Mouse (Mus musculus) hindbrain, embryonic 10.5 days (tissue): ENCODE measurements around the gene Neurl4. TPM values are rescaled to one million over a fixed set of nuclear protein-coding genes. Genes with fewer than 3 reads are reported as not detected.
A peak's percentile ranks its signal among the peaks of the same experiment; 100 is the strongest.

Source experiments
- DNase-seq: peaks from one replicate; pipeline ENCODE4 v3.0.0-alpha.2; 2017; ENCODE audit warnings: low spot score
- H3K27ac ChIP-seq: fragments of 300-500 bp; sonication (generic); 2 replicates; pipeline ENCODE4 v1.5.1; 2016; ENCODE audit warnings: mild to moderate bottlenecking, moderate library complexity
- H3K27me3 ChIP-seq: fragments of 300-500 bp; sonication (generic); 2 replicates; pipeline ENCODE4 v1.6.1; 2016; ENCODE audit warnings: mild to moderate bottlenecking; ENCODE audit not compliant: poor library complexity, insufficient read depth, severe bottlenecking
- H3K36me3 ChIP-seq: fragments of 300-500 bp; sonication (generic); 2 replicates; pipeline ENCODE4 v1.6.1; 2016; ENCODE audit warnings: mild to moderate bottlenecking, moderate library complexity
- H3K4me1 ChIP-seq: fragments of 300-500 bp; sonication (generic); replicated peaks from 2 replicates; pipeline ENCODE4 v1.6.1; 2016; ENCODE audit warnings: mild to moderate bottlenecking
- H3K4me3 ChIP-seq: fragments of 300-500 bp; sonication (generic); 2 replicates; pipeline ENCODE4 v1.5.1; 2016; ENCODE audit warnings: mild to moderate bottlenecking, moderate library complexity
- H3K9me3 ChIP-seq: fragments of 300-500 bp; sonication (generic); 2 replicates; pipeline ENCODE4 v1.6.1; 2016; ENCODE audit warnings: mild to moderate bottlenecking, moderate library complexity
- WGBS: fragments of 180-500 bp; shearing (Covaris S2); methylation state at CpG from one replicate; pipeline ENCODE4 v1.1.7; 2016; 5-methylcytosine and 5-hydroxymethylcytosine counted together
- polyA plus RNA-seq: library from polyadenylated mRNA; unstranded; fragments of >200 nt; fragmentation: Nextera tagmentation; extraction: Ambion mirVana; gene quantifications from 2 replicates; pipeline ENCODE4 v1.2.1, GENCODE M21; 2016

Gene Neurl4
- polyA plus RNA-seq, 1 experiment from 2014 or later: 12.5 TPM

GRCm38 (mm10) chr11:69872451-69872850 lies 28.4 kb upstream of the Neurl4 start:
- WGBS: 85% methylated on average over 4 of the region's 4 CpGs
- no peak for DNase-seq
- no peaks in the 10 kb centered on the region for H3K9me3 ChIP-seq
- no peaks in the 10 kb centered on the region for H3K36me3 ChIP-seq
- H3K4me1 ChIP-seq: peaks cover 15% of the 10 kb centered on the region
- no peak overlapping the region for H3K4me3 ChIP-seq
- no peaks in the 10 kb centered on the region for H3K27me3 ChIP-seq
- no peak overlapping the region for H3K27ac ChIP-seq

GRCm38 (mm10) chr11:69876186-69876585 lies 24.7 kb upstream of the Neurl4 start:
- no peak for DNase-seq
- Histone ChIP-seq H3K4me3 (no peak overlapping the region), H3K27ac (peak overlapping the region; percentile 72; the same call in 1 of the 2 replicates), H3K27me3 (peaks cover 11% of the 10 kb centered on the region), H3K36me3 (no peaks in the 10 kb centered on the region), H3K4me1 (peaks cover 52% of the 10 kb centered on the region), H3K9me3 (no peaks in the 10 kb centered on the region)
- WGBS: 71% methylated on average over 7 of the region's 7 CpGs

GRCm38 (mm10) chr11:69876867-69877266 lies 24.0 kb upstream of the Neurl4 start:
- Histone ChIP-seq H3K36me3 (no peaks in the 10 kb centered on the region), H3K4me3 (peak overlapping the region; percentile 41), H3K27ac (peak overlapping the region; percentile 72), H3K27me3 (peaks cover 15% of the 10 kb centered on the region), H3K4me1 (peaks cover 59% of the 10 kb centered on the region), H3K9me3 (no peaks in the 10 kb centered on the region)
- 2% methylated on average over 12 of the region's 12 CpGs for WGBS
- DNase-seq: peak; percentile 88

- H3K27ac ChIP-seq: peak within 1 kb of the TSS; percentile 72
- 93% methylated on average over 11 of the region's 11 CpGs for WGBS
- H3K36me3 ChIP-seq: no peaks in the 10 kb centered on the region
- H3K4me1 ChIP-seq: peaks cover 65% of the 10 kb centered on the region
- peak within 1 kb of the TSS; percentile 62 for H3K4me3 ChIP-seq
- no peaks in the 10 kb centered on the region for H3K9me3 ChIP-seq
- DNase-seq: no peak
- peaks cover 22% of the 10 kb centered on the region for H3K27me3 ChIP-seq
These were observed 23.0 kb upstream of the Neurl4 start, which contains the start of gene Tmem95 for GRCm38 (mm10) chr11:69877878-69878277. Gene Tmem95 (minus strand): TSS chr11:69878018.

- no peaks in the 10 kb centered on the region for H3K9me3 ChIP-seq
- peak overlapping the region; percentile 31; the same call in 1 of the 2 replicates for H3K27ac ChIP-seq
- peak overlapping the region; percentile 62; the same call in 1 of the 2 replicates for H3K4me3 ChIP-seq
- DNase-seq: no peak
- no peaks in the 10 kb centered on the region for H3K36me3 ChIP-seq
- peaks cover 65% of the 10 kb centered on the region for H3K4me1 ChIP-seq
- WGBS: 84% methylated on average over 3 of the region's 3 CpGs
- peaks cover 22% of the 10 kb centered on the region for H3K27me3 ChIP-seq
These were observed 22.5 kb upstream of the Neurl4 start for GRCm38 (mm10) chr11:69878399-69878798.

- no peaks in the 10 kb centered on the region for H3K36me3 ChIP-seq
- no peak for DNase-seq
- peaks cover 22% of the 10 kb centered on the region for H3K27me3 ChIP-seq
- WGBS: 91% methylated on average over 6 of the region's 6 CpGs
- H3K27ac ChIP-seq: peak overlapping the region; percentile 87; the same call in 1 of the 2 replicates
- H3K9me3 ChIP-seq: no peaks in the 10 kb centered on the region
- peak overlapping the region; percentile 62 for H3K4me3 ChIP-seq
- H3K4me1 ChIP-seq: peaks cover 65% of the 10 kb centered on the region
These were observed 21.9 kb upstream of the Neurl4 start for GRCm38 (mm10) chr11:69878952-69879351.

GRCm38 (mm10) chr11:69879711-69880110 lies 21.2 kb upstream of the Neurl4 start:
- WGBS: 58% methylated on average over 15 of the region's 15 CpGs
- Histone ChIP-seq H3K27me3 (peaks cover 22% of the 10 kb centered on the region), H3K4me3 (peak overlapping the region; percentile 62), H3K9me3 (no peaks in the 10 kb centered on the region), H3K36me3 (no peaks in the 10 kb centered on the region), H3K27ac (peak overlapping the region; percentile 87), H3K4me1 (peaks cover 71% of the 10 kb centered on the region)
- DNase-seq: no peak

- Histone ChIP-seq H3K27me3 (peaks cover 22% of the 10 kb centered on the region), H3K4me3 (peak overlapping the region; percentile 62), H3K4me1 (peaks cover 71% of the 10 kb centered on the region), H3K9me3 (no peaks in the 10 kb centered on the region), H3K36me3 (no peaks in the 10 kb centered on the region), H3K27ac (peak overlapping the region; percentile 87)
- no peak for DNase-seq
- 0% methylated on average over 18 of the region's 18 CpGs for WGBS
These were observed 20.4 kb upstream of the Neurl4 start for GRCm38 (mm10) chr11:69880506-69880852.

GRCm38 (mm10) chr11:69880853-69881603 lies 19.8 kb upstream of the Neurl4 start, which contains the start of gene Kctd11:
Gene Kctd11 (minus strand): TSS chr11:69881406.
- DNase-seq: peak; percentile 87
- peaks cover 71% of the 10 kb centered on the region for H3K4me1 ChIP-seq
- no peaks in the 10 kb centered on the region for H3K36me3 ChIP-seq
- peak within 1 kb of the TSS; percentile 87 for H3K27ac ChIP-seq
- peaks cover 22% of the 10 kb centered on the region for H3K27me3 ChIP-seq
- WGBS: under 1% methylated on average over 46 of the region's 46 CpGs
- H3K9me3 ChIP-seq: no peaks in the 10 kb centered on the region
- peak within 1 kb of the TSS; percentile 62 for H3K4me3 ChIP-seq

- 62% methylated on average over 21 of the region's 21 CpGs for WGBS
- Histone ChIP-seq H3K9me3 (no peaks in the 10 kb centered on the region), H3K27ac (peak overlapping the region; percentile 87), H3K27me3 (peaks cover 22% of the 10 kb centered on the region), H3K36me3 (no peaks in the 10 kb centered on the region), H3K4me1 (peaks cover 61% of the 10 kb centered on the region), H3K4me3 (peak overlapping the region; percentile 62)
- DNase-seq: no peak
These were observed 18.8 kb upstream of the Neurl4 start for GRCm38 (mm10) chr11:69881787-69882670.

- no peak overlapping the region for H3K27ac ChIP-seq
- WGBS: 67% methylated on average over 4 of the region's 4 CpGs
- H3K36me3 ChIP-seq: no peaks in the 10 kb centered on the region
- H3K4me3 ChIP-seq: no peak overlapping the region
- H3K4me1 ChIP-seq: peaks cover 50% of the 10 kb centered on the region
- H3K27me3 ChIP-seq: peaks cover 22% of the 10 kb centered on the region
- no peaks in the 10 kb centered on the region for H3K9me3 ChIP-seq
- DNase-seq: peak; percentile 27
These were observed 17.8 kb upstream of the Neurl4 start for GRCm38 (mm10) chr11:69883066-69883465.

GRCm38 (mm10) chr11:69883527-69884151 lies 17.2 kb upstream of the Neurl4 start:
- Histone ChIP-seq H3K27me3 (peaks cover 22% of the 10 kb centered on the region), H3K4me3 (no peak overlapping the region), H3K9me3 (no peaks in the 10 kb centered on the region), H3K27ac (no peak overlapping the region), H3K4me1 (peaks cover 45% of the 10 kb centered on the region), H3K36me3 (no peaks in the 10 kb centered on the region)
- DNase-seq: no peak
- WGBS: 91% methylated on average over 8 of the region's 8 CpGs
